Mouse (Mus musculus): ENCODE results near the gene Cant1. TPM values are rescaled to one million over a fixed set of nuclear protein-coding genes. Genes with fewer than 3 reads are reported as not detected.

Cant1 gene
- polyA plus RNA-seq, 1 experiment from 2014 or later: 19.2 TPM

DNA sequence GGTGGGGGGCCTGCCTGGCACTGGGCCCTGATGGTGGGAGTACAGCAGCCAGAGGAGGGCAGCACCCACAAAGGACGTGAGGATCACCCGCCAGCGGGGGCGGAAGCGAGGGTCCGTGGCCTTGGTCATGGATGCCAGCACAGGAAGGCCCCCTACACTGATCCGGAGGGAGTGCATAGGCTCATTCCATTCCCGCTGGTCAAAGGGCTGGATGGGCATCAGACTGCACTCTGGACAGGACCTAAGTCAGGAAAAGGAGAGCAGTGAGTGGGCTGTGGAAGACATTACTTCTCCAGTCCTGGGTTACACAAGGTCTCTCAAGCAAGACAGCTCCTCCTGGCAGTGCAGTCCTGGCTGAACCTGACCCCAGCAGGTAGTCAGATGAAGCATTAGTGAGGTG, 7.6 kb downstream of the Cant1 start:
- no peak overlapping the region for H3K27ac ChIP-seq
- WGBS: 89% methylated on average over 8 of the region's 8 CpGs
- H3K27me3 ChIP-seq (ENCODE audit: poor library complexity, severe bottlenecking): no peaks in the 10 kb centered on the region
- peaks cover 4% of the 10 kb centered on the region for H3K4me1 ChIP-seq
- DNase-seq (ENCODE audit: extremely low spot score, low spot score): no peak
- H3K9me3 ChIP-seq: no peaks in the 10 kb centered on the region
- no peak overlapping the region for H3K4me3 ChIP-seq
- H3K36me3 ChIP-seq (replicated peaks): peaks cover 89% of the 10 kb centered on the region

DNA sequence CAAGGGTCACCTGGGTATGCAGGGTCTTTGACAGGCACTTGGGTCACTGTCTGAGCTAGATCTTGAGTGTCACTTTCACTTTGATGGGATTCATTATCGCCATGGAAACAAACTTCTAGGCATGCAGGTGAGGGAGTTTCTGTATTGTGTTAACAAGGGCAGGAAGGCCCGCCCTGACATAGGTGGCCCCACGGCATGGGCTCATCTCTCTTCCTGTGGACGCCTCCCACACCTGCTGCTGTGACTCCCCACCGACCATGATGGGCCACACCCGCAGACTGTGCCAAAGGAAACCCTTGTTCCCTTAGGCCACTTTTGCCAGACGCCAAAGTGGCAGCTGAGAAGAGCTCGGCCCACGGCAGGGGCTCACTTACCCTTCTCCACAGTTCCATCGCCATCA, 8.4 kb downstream of the Cant1 start:
- Histone ChIP-seq H3K4me1 (peaks cover 8% of the 10 kb centered on the region), H3K27ac (no peak overlapping the region), H3K36me3 (replicated peaks) (peaks cover 89% of the 10 kb centered on the region), H3K4me3 (no peak overlapping the region), H3K9me3 (no peaks in the 10 kb centered on the region), H3K27me3 (ENCODE audit: poor library complexity, severe bottlenecking) (no peaks in the 10 kb centered on the region)
- no peak for DNase-seq (ENCODE audit: extremely low spot score, low spot score)
- WGBS: 94% methylated on average over 10 of the region's 10 CpGs

DNA sequence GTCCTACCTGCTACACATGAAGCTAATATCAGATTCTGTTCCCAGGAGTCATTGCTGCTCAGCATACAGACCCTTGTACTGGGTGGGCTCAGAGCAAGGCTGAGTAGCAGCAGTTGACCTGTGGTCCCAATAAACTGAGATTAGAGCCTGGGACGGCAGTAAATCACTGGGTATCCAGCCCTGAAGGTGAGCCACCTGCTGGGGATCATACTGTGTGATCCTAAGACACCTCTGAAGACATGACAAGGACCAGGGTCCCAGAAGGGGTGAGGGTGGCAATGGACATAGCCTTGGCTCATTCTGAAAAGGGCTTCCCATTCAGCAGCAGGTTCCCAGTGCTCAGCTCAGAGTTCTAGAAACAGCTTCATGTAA, 8.8 kb downstream of the Cant1 start:
- H3K36me3 ChIP-seq (replicated peaks): peaks cover 89% of the 10 kb centered on the region
- 89% methylated on average over 1 of the region's 1 CpGs for WGBS
- H3K27ac ChIP-seq: no peak overlapping the region

DNA sequence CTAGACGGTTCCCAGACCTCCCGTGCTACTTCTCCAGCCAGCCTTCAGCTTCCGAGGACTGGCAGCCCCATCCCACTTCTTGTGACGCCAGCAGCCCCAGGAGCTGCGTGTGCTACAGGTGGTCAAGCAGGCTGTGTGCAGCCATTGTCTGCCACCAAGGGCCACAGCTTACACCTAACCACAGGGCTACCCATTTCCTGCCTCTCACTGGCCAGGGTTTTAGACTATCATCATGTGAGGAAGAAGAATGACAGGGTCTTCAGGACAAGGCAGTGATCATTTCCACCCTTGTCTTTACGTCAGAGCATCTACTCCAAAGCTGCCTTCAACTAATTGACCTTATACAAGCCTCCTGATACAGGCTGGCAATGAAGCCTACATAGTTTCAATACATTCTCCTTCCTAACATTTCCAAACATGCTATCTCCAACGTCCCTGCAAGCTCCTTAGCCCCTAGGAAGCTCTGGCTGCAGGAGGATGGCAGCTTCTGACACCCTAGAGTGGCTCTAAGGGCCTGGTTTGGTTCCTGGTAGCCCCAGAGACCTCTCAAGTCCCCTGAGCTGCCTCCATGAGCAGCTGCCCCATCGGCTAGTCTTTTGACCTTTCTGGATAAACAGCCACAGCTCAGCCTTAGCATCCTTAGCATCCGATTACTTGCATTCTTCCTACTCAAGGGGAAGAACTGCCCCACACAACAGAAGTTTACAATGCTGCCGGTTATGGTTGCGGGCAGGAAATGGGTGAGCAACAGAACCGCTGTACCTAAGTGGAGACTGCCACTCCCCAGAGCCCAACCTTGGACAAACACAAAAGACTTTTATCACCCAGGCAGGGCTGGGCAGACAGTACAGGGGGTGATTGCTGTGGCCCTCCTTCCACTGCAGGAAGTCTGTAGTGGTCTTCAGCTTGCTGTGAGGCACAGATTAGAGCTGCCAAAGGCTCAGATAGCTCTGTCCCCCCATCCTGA, 9.5 kb downstream of the Cant1 start:
- no peak for DNase-seq (ENCODE audit: extremely low spot score, low spot score)
- no peaks in the 10 kb centered on the region for H3K9me3 ChIP-seq
- H3K27ac ChIP-seq: no peak overlapping the region
- peaks cover 8% of the 10 kb centered on the region for H3K4me1 ChIP-seq
- H3K36me3 ChIP-seq (replicated peaks): peaks cover 84% of the 10 kb centered on the region
- 90% methylated on average over 12 of the region's 12 CpGs for WGBS
- H3K4me3 ChIP-seq: no peak overlapping the region
- no peaks in the 10 kb centered on the region for H3K27me3 ChIP-seq (ENCODE audit: poor library complexity, severe bottlenecking)

More for the DNA sequence above, 8.8 kb downstream of the Cant1 start:
- Histone ChIP-seq H3K27me3 (ENCODE audit: poor library complexity, severe bottlenecking) (no peaks in the 10 kb centered on the region), H3K4me1 (peaks cover 8% of the 10 kb centered on the region), H3K9me3 (no peaks in the 10 kb centered on the region), H3K4me3 (no peak overlapping the region)
- no peak for DNase-seq (ENCODE audit: extremely low spot score, low spot score)

DNA sequence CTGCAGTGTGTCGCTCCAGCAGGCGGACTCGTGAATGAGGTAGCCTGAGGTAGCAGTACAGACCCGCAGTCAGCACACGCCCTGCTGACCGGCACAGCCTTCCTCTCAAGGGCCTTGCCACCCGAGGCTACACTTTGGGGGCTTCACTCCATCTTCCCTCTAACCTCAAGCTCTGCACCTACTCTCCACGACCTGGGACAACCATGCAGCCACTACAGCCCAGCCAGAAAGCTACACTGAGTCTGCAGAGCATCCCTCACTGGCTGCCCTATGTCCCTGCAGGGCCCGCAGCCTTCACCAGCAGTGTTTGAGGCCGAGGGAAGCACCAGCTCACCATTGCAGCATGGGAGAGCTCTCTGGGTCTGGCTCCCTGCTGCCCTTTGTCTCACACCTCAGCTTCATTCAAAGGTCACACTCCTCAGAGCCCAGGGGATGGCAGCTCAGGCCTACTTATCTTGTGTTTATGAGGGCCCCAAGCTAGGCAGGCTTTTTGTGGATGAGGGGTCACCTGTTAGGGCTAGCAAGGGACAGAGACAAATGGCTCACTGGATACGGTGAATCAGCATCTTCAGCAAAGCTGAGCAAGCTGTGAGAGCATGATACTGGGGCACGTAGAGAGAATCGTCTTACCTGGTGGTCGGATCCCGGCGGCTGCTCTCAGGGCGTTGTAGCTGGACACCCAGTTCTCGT, 10.7 kb downstream of the Cant1 start:
- H3K27ac ChIP-seq: no peak overlapping the region
- H3K9me3 ChIP-seq: no peaks in the 10 kb centered on the region
- peaks cover 8% of the 10 kb centered on the region for H3K4me1 ChIP-seq
- H3K27me3 ChIP-seq (ENCODE audit: poor library complexity, severe bottlenecking): no peaks in the 10 kb centered on the region
- H3K4me3 ChIP-seq: no peak overlapping the region
- DNase-seq (ENCODE audit: extremely low spot score, low spot score): no peak
- 88% methylated on average over 18 of the region's 18 CpGs for WGBS
- peaks cover 74% of the 10 kb centered on the region for H3K36me3 ChIP-seq (replicated peaks)

DNA sequence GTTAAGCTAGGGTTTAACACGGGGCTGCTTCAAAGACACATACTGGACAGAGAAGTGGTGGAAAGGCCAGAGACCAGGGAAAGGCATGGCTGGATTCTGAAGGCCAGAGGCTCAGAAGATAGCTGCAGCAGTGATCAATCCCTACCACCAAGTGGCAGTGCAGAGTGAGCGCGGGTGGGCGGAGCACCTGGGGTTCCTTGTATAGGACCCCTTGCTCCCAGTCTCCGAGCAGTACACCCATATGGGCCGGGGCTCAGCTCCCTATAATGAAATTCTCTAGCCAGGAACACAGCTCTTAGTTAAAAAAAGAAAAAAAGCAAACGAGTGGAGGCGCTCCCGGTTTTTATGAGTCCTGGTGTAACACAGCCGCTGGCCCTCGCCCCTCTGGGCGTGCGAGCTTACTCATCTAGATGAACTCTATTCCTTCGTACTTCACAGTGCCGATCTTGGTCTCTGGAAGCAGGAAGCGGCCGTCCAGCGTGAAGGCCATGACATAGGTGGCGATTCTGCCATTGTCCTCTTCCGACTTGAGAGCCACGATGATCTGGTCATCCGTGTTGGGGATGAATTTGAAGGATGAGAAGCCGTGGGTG, 11.5 kb downstream of the Cant1 start:
- Histone ChIP-seq H3K9me3 (no peaks in the 10 kb centered on the region), H3K4me3 (no peak overlapping the region), H3K4me1 (peaks cover 8% of the 10 kb centered on the region), H3K36me3 (replicated peaks) (peaks cover 74% of the 10 kb centered on the region), H3K27ac (no peak overlapping the region), H3K27me3 (ENCODE audit: poor library complexity, severe bottlenecking) (no peaks in the 10 kb centered on the region)
- DNase-seq (ENCODE audit: extremely low spot score, low spot score): no peak
- WGBS: 90% methylated on average over 23 of the region's 23 CpGs

DNA sequence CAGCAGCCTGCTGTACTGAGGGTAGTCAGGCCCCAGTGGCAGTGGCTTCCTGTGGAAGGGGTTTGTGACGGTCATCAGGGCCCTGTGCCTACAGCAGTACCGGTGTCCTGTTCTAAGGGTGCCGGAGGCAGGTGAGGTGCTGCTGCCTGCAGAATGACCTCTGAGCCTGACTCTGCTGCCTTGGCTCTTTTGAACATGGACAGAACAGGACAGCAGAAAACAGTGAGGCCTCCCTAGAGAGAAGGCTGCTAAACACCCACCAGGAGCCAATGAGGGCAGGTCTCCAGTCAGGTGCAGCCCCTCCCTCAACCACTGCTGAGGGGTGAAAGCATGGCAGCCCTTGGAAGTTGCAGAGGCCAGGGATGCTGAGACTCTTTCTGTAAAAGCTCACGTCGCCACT, 12.4 kb downstream of the Cant1 start:
- Histone ChIP-seq H3K27me3 (ENCODE audit: poor library complexity, severe bottlenecking) (no peaks in the 10 kb centered on the region), H3K9me3 (no peaks in the 10 kb centered on the region), H3K27ac (peak overlapping the region; percentile 31; the same call in 1 of the 2 replicates), H3K36me3 (replicated peaks) (peaks cover 66% of the 10 kb centered on the region), H3K4me3 (no peak overlapping the region), H3K4me1 (peaks cover 14% of the 10 kb centered on the region)
- 94% methylated on average over 5 of the region's 5 CpGs for WGBS
- DNase-seq (ENCODE audit: extremely low spot score, low spot score): no peak

DNA sequence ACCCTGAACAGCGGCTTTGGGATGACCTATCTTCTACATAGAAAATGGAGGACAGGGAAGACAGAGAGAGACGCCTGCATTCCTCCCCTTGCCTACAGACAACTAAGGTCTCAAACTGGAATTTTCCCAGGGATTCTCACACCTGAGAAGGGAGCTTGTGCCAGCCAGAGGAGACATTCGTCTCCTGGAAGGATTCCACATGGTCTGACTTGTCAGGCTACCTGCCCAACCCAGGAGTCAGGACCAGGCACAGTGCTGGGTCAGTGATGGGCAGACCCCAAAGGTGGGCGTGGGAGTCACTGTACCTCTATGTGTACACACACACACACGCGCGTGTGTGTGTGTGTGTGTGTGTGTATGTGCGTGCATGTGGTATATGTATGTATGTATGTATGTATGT, 13.6 kb downstream of the Cant1 start:
- Histone ChIP-seq H3K36me3 (replicated peaks) (peaks cover 54% of the 10 kb centered on the region), H3K9me3 (no peaks in the 10 kb centered on the region), H3K27me3 (ENCODE audit: poor library complexity, severe bottlenecking) (no peaks in the 10 kb centered on the region), H3K4me3 (no peak overlapping the region), H3K27ac (no peak overlapping the region), H3K4me1 (peaks cover 26% of the 10 kb centered on the region)
- no peak for DNase-seq (ENCODE audit: extremely low spot score, low spot score)
- 93% methylated on average over 8 of the region's 8 CpGs for WGBS

DNA sequence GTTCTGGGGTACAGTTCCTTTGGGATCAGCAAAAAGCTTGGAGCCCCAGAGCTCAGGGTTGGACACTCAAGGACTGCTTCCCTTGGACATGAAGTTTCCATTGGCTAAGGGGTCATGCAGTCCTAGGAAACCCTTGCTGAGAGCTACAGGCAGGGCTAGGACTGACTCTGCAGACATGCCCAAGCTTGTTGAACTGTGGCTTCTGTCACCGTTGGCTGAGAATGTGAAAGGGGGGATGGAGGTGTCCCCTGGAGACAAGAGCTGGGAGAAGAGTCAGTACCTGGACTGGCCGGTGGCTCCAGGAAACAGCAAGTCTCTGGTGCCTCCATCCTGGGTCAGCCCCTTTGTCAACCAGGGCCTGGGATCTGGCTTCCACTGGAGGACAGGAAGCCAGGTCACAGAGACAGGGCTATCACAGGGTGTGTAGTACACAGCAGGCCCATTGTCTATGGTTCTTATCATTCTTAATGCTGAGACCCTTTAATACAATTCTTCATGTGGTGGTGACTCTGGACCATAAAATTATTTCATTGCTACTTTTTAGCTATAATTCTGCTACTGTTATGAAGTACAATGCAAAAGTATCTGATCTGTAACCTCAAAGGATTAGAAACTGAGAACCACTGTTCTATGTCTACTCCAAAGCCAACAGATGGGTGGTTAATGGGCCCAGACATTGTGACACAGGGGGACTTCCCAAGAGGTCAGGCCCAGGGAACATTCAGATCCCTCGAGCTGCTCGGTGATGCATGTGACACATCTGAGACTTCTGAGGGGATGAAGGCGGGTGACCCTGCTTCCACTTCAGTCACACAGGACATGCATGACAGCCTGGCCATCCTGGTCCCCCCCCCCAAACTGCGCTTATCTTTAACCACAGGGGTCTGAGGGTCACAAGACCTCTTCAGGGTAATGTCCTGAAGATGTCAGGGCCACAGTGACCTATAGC, 14.7 kb downstream of the Cant1 start:
- Histone ChIP-seq H3K4me3 (no peak overlapping the region), H3K27me3 (ENCODE audit: poor library complexity, severe bottlenecking) (no peaks in the 10 kb centered on the region), H3K9me3 (no peaks in the 10 kb centered on the region), H3K27ac (no peak overlapping the region), H3K4me1 (peaks cover 31% of the 10 kb centered on the region), H3K36me3 (replicated peaks) (peaks cover 43% of the 10 kb centered on the region)
- 83% methylated on average over 6 of the region's 6 CpGs for WGBS
- DNase-seq (ENCODE audit: extremely low spot score, low spot score): no peak

DNA sequence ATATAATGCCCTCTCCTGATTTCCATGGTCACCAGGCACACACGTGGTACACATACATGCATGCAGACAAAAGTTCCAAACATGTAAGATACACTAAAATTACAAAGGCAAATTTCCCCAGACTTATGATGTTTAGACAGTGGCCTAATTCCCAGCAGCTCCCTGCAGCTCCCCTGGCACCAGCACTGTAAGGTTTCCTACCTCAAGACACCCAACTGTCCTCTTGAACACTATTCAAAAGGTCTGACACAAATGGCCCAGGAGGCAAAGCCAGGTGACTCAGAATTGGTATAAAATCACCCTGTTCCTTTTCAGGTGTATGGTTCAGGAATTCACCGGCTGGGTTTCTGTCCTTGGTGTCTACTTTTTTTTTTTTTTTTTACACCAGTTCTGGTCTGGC, 15.7 kb downstream of the Cant1 start:
- Histone ChIP-seq H3K9me3 (no peaks in the 10 kb centered on the region), H3K36me3 (replicated peaks) (peaks cover 32% of the 10 kb centered on the region)
- no peak for DNase-seq (ENCODE audit: extremely low spot score, low spot score)

DNA sequence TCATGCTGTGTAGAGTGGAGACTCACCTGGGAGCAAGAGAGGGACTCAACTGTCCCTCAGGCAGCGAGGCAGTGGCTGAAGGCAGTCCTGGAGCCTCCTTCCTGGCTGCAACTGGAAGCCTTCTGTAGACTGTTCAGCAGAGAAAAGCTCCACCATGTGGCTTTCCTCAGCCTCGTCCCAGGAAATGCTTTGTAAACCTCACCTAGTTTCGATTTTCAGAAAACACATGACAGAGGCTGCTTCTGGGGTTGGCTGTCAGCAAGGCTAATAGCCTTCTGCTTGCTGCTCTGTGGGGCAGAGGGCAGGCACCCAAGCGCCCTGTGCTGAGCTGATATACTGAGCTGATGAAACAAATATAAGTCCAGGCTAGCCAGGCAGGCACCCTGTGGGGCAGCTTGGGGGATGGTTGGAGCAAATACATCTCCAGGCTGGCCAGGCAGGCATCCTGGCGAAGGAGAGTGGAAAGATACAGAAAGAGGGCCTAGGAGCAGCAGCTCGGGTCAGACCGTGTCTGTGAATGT, 17.1 kb downstream of the Cant1 start, which contains the start of gene Lgals3bp:
TSS of gene Lgals3bp (minus strand) at position 333 of the 521 bp plus-strand sequence.
- H3K27me3 ChIP-seq (ENCODE audit: poor library complexity, severe bottlenecking): no peaks in the 10 kb centered on the region
- peak within 1 kb of the TSS; percentile 1; the same call in 1 of the 2 replicates for H3K27ac ChIP-seq
- 61% methylated on average over 7 of the region's 7 CpGs for WGBS
- H3K4me1 ChIP-seq: peaks cover 31% of the 10 kb centered on the region
- DNase-seq (ENCODE audit: extremely low spot score, low spot score): no peak
- H3K4me3 ChIP-seq: no peak within 1 kb of the TSS
- no peaks in the 10 kb centered on the region for H3K9me3 ChIP-seq
- peaks cover 19% of the 10 kb centered on the region for H3K36me3 ChIP-seq (replicated peaks)

More for the DNA sequence above, 15.7 kb downstream of the Cant1 start:
- Histone ChIP-seq H3K4me3 (no peak overlapping the region), H3K4me1 (peaks cover 31% of the 10 kb centered on the region), H3K27ac (no peak overlapping the region), H3K27me3 (ENCODE audit: poor library complexity, severe bottlenecking) (no peaks in the 10 kb centered on the region)
- 79% methylated on average over 2 of the region's 2 CpGs for WGBS

DNA sequence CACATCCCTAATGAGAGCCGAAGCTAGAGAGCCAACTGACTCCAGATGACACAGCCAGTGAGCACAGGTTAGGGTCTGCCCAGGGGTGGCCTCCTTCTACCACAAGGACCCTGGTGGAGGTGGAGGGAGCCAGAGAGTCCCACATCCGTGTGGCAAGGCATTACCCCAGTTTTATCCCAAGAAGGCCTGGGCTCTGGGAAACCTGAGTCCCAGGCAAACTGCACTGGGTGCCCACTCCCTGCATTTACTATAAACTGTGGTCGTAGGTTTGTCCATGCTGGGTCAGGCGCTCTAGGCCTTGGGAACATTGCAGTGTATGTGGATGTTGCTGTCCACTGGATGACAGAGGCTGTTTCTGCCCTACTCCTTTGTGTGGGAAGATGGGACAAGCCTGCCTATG, 17.7 kb downstream of the Cant1 start:
- DNase-seq (ENCODE audit: extremely low spot score, low spot score): no peak
- 88% methylated on average over 4 of the region's 4 CpGs for WGBS
- H3K27ac ChIP-seq: peak overlapping the region; percentile 1; the same call in 1 of the 2 replicates
- H3K4me1 ChIP-seq: peaks cover 26% of the 10 kb centered on the region
- H3K36me3 ChIP-seq (replicated peaks): peaks cover 13% of the 10 kb centered on the region
- no peaks in the 10 kb centered on the region for H3K27me3 ChIP-seq (ENCODE audit: poor library complexity, severe bottlenecking)
- no peaks in the 10 kb centered on the region for H3K9me3 ChIP-seq
- no peak overlapping the region for H3K4me3 ChIP-seq
